Mouse (Mus musculus): ENCODE measurements around the gene Brap.

DNA sequence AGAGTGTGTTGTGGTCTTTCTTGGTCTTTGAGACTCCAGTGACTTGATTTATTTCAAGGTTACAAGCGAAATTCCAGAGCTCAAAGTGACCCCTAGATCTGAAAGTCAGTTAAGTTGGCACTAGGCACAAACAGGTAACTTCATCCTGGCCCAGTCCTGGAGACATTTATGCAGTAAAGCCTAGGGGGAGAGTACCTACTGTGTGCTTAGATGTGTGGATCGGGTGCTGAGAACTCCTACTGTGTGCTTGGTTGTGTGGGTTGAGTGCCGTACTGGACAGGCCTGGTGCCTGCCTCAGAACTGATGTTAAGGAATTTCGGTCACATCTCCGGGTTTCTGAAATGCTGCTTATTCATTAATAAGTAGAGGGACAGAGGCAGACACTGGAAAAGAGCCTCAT is 1.1 kb downstream of the Brap start:
- no peak for TF ChIP-seq CTCF (conservative IDR thresholded peaks at IDR 0.05; ENCODE audit: low read length)
- no peak for TF ChIP-seq NANOG (IDR thresholded peaks at IDR 0.05; ENCODE audit: borderline replicate concordance, low read length)
